Mouse (Mus musculus) myocyte (in vitro differentiated cells): ENCODE data around the gene P4ha1.

Source experiments
- CEBPB ChIP-seq: IDR thresholded peaks from 2 replicates; pipeline ENCODE4 v1.6.1; 2011; ENCODE audit warnings: mild to moderate bottlenecking, moderate library complexity; ENCODE audit not compliant: poor library complexity, insufficient read depth, severe bottlenecking
- E2F4 ChIP-seq: IDR thresholded peaks from one replicate; pipeline ENCODE4 v1.6.1; 2011; ENCODE audit warnings: mild to moderate bottlenecking, control low read depth, moderate library complexity; ENCODE audit not compliant: insufficient read depth
- MAX ChIP-seq: IDR thresholded peaks from one replicate; pipeline ENCODE4 v1.6.1; 2011; ENCODE audit warnings: low read depth, mild to moderate bottlenecking, control low read depth
- POLR2A ChIP-seq: IDR thresholded peaks from one replicate; pipeline ENCODE4 v1.6.1; 2011; ENCODE audit warnings: low read depth, mild to moderate bottlenecking, control low read depth, moderate library complexity; ENCODE audit not compliant: insufficient read length

- TF ChIP-seq POLR2A (no peak), MAX (no peak), CEBPB (no peak), E2F4 (no peak)
Measured at GRCm38 (mm10) chr10:59353065-59353464, 30.0 kb downstream of the P4ha1 start.
